In genomic region chr14:105251038-105251437, GRCm38 (mm10) we compare ENCODE assay signal across 27 mouse cellular contexts. TPM values are rescaled to one million over a fixed set of nuclear protein-coding genes. Genes with fewer than 3 reads are reported as not detected.
A peak's percentile ranks its signal among the peaks of the same experiment; 100 is the strongest.
DNase-seq lines count a peak whose midpoint lies in the region; ATAC-seq lines count a peak whose summit lies in the region.
"Had no signal": no experiment of that assay in that cellular context is flagged by ENCODE, and none has a peak within 500 bp of the region (broad histone marks: within the 10 kb centered on the region; RNA-seq: fewer than 3 reads in every experiment).

No protein-coding gene starts in this region.

- DNase-seq in 416B (ENCODE audit: low read depth), result peak; percentile 36
- peak; percentile 89 for DNase-seq in gonadal fat pad, adult 2 months (ENCODE audit: low read depth)
- no peak for DNase-seq in cerebellum, postnatal 10 days
- DNase-seq in urinary bladder, postnatal 25 days (ENCODE audit: low spot score), result no peak
- DNase-seq: adrenal gland, adult 2 months; adrenal gland, postnatal 14 days; B cell, adult 2 months; cerebellum, adult 11 months; cerebellum, adult 2 months; cerebellum, adult 9-11 months; cerebellum, postnatal 36 days; embryo, embryonic 11 days; gastrocnemius, postnatal 25 days; heart, adult 11 months had no signal

- no peaks in the 10 kb centered on the region for H3K27me3 ChIP-seq in intestine, embryonic 16.5 days (replicated peaks; ENCODE audit: control insufficient read depth, insufficient read depth, low read length)
- H3K27me3 ChIP-seq: embryonic facial prominence, embryonic 13.5 days; forebrain, embryonic 13.5 days; hindbrain, embryonic 12.5 days; hindbrain, embryonic 15.5 days had no signal

- H3K4me1 ChIP-seq in intestine, embryonic 16.5 days (ENCODE audit: control insufficient read depth, insufficient read depth, low read length), result 0 out of 2 replicates have a peak, but pooled peaks cover 2% of the 10 kb centered on the region
- H3K4me1 ChIP-seq: embryonic facial prominence, embryonic 13.5 days; forebrain, embryonic 13.5 days; hindbrain, embryonic 12.5 days; hindbrain, embryonic 15.5 days had no signal

- no peaks in the 10 kb centered on the region for H3K36me3 ChIP-seq in intestine, embryonic 16.5 days (ENCODE audit: control insufficient read depth, insufficient read depth, low read length)
- H3K36me3 ChIP-seq: embryonic facial prominence, embryonic 10.5 days; embryonic facial prominence, embryonic 13.5 days; forebrain, embryonic 10.5 days; hindbrain, embryonic 12.5 days; hindbrain, embryonic 15.5 days had no signal

- no peak overlapping the region for H3K27ac ChIP-seq in intestine, embryonic 16.5 days (ENCODE audit: low read length)
- H3K27ac ChIP-seq: embryonic facial prominence, embryonic 10.5 days; embryonic facial prominence, embryonic 13.5 days; forebrain, embryonic 10.5 days; forebrain, embryonic 13.5 days; hindbrain, embryonic 12.5 days; hindbrain, embryonic 15.5 days had no signal

- H3K9me3 ChIP-seq in intestine, embryonic 16.5 days (ENCODE audit: control insufficient read depth, low read length), result no peaks in the 10 kb centered on the region
- H3K9me3 ChIP-seq: embryonic facial prominence, embryonic 10.5 days; embryonic facial prominence, embryonic 13.5 days; forebrain, embryonic 10.5 days; forebrain, embryonic 13.5 days; hindbrain, embryonic 12.5 days; hindbrain, embryonic 15.5 days had no signal

- no peak overlapping the region for H3K9ac ChIP-seq in intestine, embryonic 16.5 days (ENCODE audit: low read depth, low read length)
- H3K9ac ChIP-seq: embryonic facial prominence, embryonic 13.5 days; forebrain, embryonic 13.5 days; hindbrain, embryonic 12.5 days; hindbrain, embryonic 15.5 days had no signal

- peak; percentile 85 for ATAC-seq in intestine, embryonic 16.5 days
- peak; percentile 77 for ATAC-seq in megakaryocyte progenitor cell, adult 5-6 weeks (replicated peaks; ENCODE audit: poor library complexity)
- ATAC-seq in frontal cortex, adult (ENCODE audit: low TSS enrichment), result no peak
- ATAC-seq: CD4-positive, CD25-positive, alpha-beta regulatory T cell, adult 4 months; forebrain, embryonic 13.5 days; forebrain, embryonic 16.5 days had no signal

- no peak overlapping the region for H3K4me2 ChIP-seq in intestine, embryonic 16.5 days (ENCODE audit: low read depth, low read length)
- H3K4me2 ChIP-seq: embryonic facial prominence, embryonic 13.5 days; forebrain, embryonic 13.5 days; heart, embryonic 11.5 days; hindbrain, embryonic 12.5 days; hindbrain, embryonic 15.5 days had no signal

- no peak overlapping the region for H3K4me3 ChIP-seq in intestine, embryonic 16.5 days (ENCODE audit: low read length)
- H3K4me3 ChIP-seq: embryonic facial prominence, embryonic 10.5 days; embryonic facial prominence, embryonic 13.5 days; erythroblast, embryonic 14.5 days; forebrain, embryonic 10.5 days; forebrain, embryonic 13.5 days; hindbrain, embryonic 12.5 days; hindbrain, embryonic 15.5 days had no signal

RNA-seq across cellular contexts. Expression of gene Ndfip2, which starts 7.3 kb away (rescaled TPM):
- 46.1 and 54.1 TPM in 2 replicates for polyA plus RNA-seq in gonadal fat pad, adult 2 months (2012; rRNA removed)
- 97.9 and 110 TPM in 2 replicates for polyA plus RNA-seq in intestine, embryonic 16.5 days (2015; fragmentation: Nextera tagmentation; extraction: Ambion mirVana)
- 15.5 and 21.0 TPM in 2 replicates for total RNA-seq in megakaryocyte progenitor cell, adult 5-6 weeks (2015)
- 12.0 and 13.7 TPM in 2 replicates for total RNA-seq in megakaryocyte progenitor cell, adult 5-6 weeks (2017)

Comparison
In these comparisons a context has a peak if more than half of its experiments do, and no peak if none do; other contexts are left out.
1. DNase-seq: peak in 416B (single experiment) and gonadal fat pad, adult 2 months (single experiment); none in cerebellum, postnatal 10 days (0 of 2) and urinary bladder, postnatal 25 days (single experiment).